Mouse (Mus musculus) heart, embryonic 14.5 days (tissue): ENCODE data around the gene Ksr2. TPM values are rescaled to one million over a fixed set of nuclear protein-coding genes. Genes with fewer than 3 reads are reported as not detected.

Experiments
- ATAC-seq: fragments of 200-750 bp; cut with Nextera tagmentation; 2 replicates; pipeline ENCODE4 v1.8.0; 2017; ENCODE audit warnings: low read depth, moderate TSS enrichment; ENCODE audit not compliant: insufficient number of reproducible peaks, insufficient read depth, low FRiP score
- H3K27ac ChIP-seq, 2 experiments: fragments of 200-500 bp in 1 of 2; fragments of 300-500 bp in 1 of 2; sonication (generic) in 1 of 2; replicated peaks in 1 of 2; 2 replicates each; pipeline ENCODE4 v1.5.1; 2012 to 2014; ENCODE audit warnings: low read depth in 2 of 2, low read length in 2 of 2, control low read depth in 1 of 2, mild to moderate bottlenecking in 1 of 2, mixed read lengths in 1 of 2; ENCODE audit not compliant: control insufficient read depth in 1 of 2, insufficient read depth in 1 of 2
- H3K27me3 ChIP-seq: fragments of 300-500 bp; sonication (generic); 2 replicates; pipeline ENCODE4 v1.6.1; 2014; ENCODE audit warnings: mild to moderate bottlenecking, low read length, control low read depth; ENCODE audit not compliant: control insufficient read depth, insufficient read depth
- H3K36me3 ChIP-seq: fragments of 300-500 bp; sonication (generic); 2 replicates; pipeline ENCODE4 v1.6.1; 2014; ENCODE audit warnings: mild to moderate bottlenecking, control low read depth, low read length, mixed read lengths; ENCODE audit not compliant: control insufficient read depth, insufficient read depth
- H3K4me1 ChIP-seq, 2 experiments: fragments of 200-500 bp in 1 of 2; fragments of 300-500 bp in 1 of 2; sonication (generic) in 1 of 2; 2 replicates each; pipeline ENCODE4 v1.6.1; 2012 to 2014; ENCODE audit warnings: low read length in 2 of 2, control low read depth in 1 of 2, mixed read lengths in 1 of 2; ENCODE audit not compliant: control insufficient read depth in 2 of 2, insufficient read depth in 2 of 2
- H3K4me2 ChIP-seq: fragments of 300-500 bp; sonication (generic); 2 replicates; pipeline ENCODE4 v1.6.1; 2014; ENCODE audit warnings: mild to moderate bottlenecking, low read length
- H3K4me3 ChIP-seq, 2 experiments: fragments of 200-500 bp in 1 of 2; fragments of 300-500 bp in 1 of 2; sonication (generic) in 1 of 2; 2 replicates each; pipeline ENCODE4 v1.5.1; 2012 to 2014; ENCODE audit warnings: low read length in 2 of 2, mild to moderate bottlenecking in 2 of 2, control low read depth in 1 of 2, low read depth in 1 of 2, moderate library complexity in 1 of 2; ENCODE audit not compliant: control insufficient read depth in 1 of 2, insufficient read depth in 1 of 2
- H3K9ac ChIP-seq: fragments of 300-500 bp; sonication (generic); 2 replicates; pipeline ENCODE4 v1.6.1; 2014; ENCODE audit warnings: mild to moderate bottlenecking, low read length
- H3K9me3 ChIP-seq: fragments of 300-500 bp; sonication (generic); 2 replicates; pipeline ENCODE4 v1.6.1; 2016; ENCODE audit warnings: low read length, control low read depth; ENCODE audit not compliant: control insufficient read depth
- WGBS: fragments of 180-500 bp; shearing (Covaris S2); extraction: QIAGEN DNeasy Blood & Tissue Kit; methylation state at CpG from one replicate; pipeline ENCODE4 v1.1.7; 2014; 5-methylcytosine and 5-hydroxymethylcytosine counted together
- polyA plus RNA-seq: library from polyadenylated mRNA; unstranded; fragments of >200 nt; fragmentation: Nextera tagmentation; extraction: Ambion mirVana; gene quantifications from 2 replicates; pipeline ENCODE4 v1.2.1, GENCODE M21; 2014

Ksr2 gene
- polyA plus RNA-seq, 1 experiment from 2014 or later, result 0.12 TPM

GRCm38 (mm10) chr5:117458899-117459298, 45.1 kb downstream of the Ksr2 start:
- no peaks in the 10 kb centered on the region for H3K36me3 ChIP-seq
- no peaks in the 10 kb centered on the region for H3K27me3 ChIP-seq
- no peak overlapping the region for H3K27ac ChIP-seq
- H3K4me2 ChIP-seq, result no peak overlapping the region
- 0 out of 4 replicates have a peak, but pooled peaks cover 0 to 2% of the 10 kb centered on the region in 2 experiments for H3K4me1 ChIP-seq
- H3K4me3 ChIP-seq, result no peak overlapping the region
- H3K9ac ChIP-seq, result no peak overlapping the region
- WGBS, result 63% methylated on average over 9 of the region's 9 CpGs
- H3K9me3 ChIP-seq, result peaks cover 4% of the 10 kb centered on the region; the same call in 1 of the 2 replicates
- ATAC-seq, result no peak

- Histone ChIP-seq H3K4me1 (0 out of 4 replicates have a peak, but pooled peaks cover 0 to 2% of the 10 kb centered on the region in 2 experiments), H3K27ac (no peak overlapping the region), H3K36me3 (no peaks in the 10 kb centered on the region), H3K4me2 (no peak overlapping the region), H3K9me3 (peaks cover 4% of the 10 kb centered on the region; the same call in 1 of the 2 replicates), H3K27me3 (no peaks in the 10 kb centered on the region), H3K4me3 (no peak overlapping the region), H3K9ac (no peak overlapping the region)
- WGBS, result 94% methylated on average over 14 of the region's 14 CpGs
- ATAC-seq, result no peak
These were observed 46.5 kb downstream of the Ksr2 start for GRCm38 (mm10) chr5:117460261-117460660.

- no peaks in the 10 kb centered on the region for H3K4me1 ChIP-seq
- H3K36me3 ChIP-seq, result no peaks in the 10 kb centered on the region
- ATAC-seq, result peak; percentile 37; the same call in 1 of the 2 replicates
- no peak overlapping the region for H3K4me3 ChIP-seq
- no peak overlapping the region for H3K9ac ChIP-seq
- H3K27me3 ChIP-seq, result no peaks in the 10 kb centered on the region
- WGBS, result 51% methylated on average over 12 of the region's 12 CpGs
- no peaks in the 10 kb centered on the region for H3K9me3 ChIP-seq
- H3K4me2 ChIP-seq, result no peak overlapping the region
- H3K27ac ChIP-seq, result no peak overlapping the region
These were observed 53.3 kb downstream of the Ksr2 start for GRCm38 (mm10) chr5:117467052-117467451.

- 80% methylated on average over 4 of the region's 4 CpGs for whole genome bisulfite sequencing
- ATAC-seq, result no peak
These were observed 55.2 kb downstream of the Ksr2 start for GRCm38 (mm10) chr5:117468961-117469360.

GRCm38 (mm10) chr5:117469572-117469971, 55.8 kb downstream of the Ksr2 start:
- H3K9me3 ChIP-seq, result no peaks in the 10 kb centered on the region
- H3K27me3 ChIP-seq, result no peaks in the 10 kb centered on the region
- H3K9ac ChIP-seq, result no peak overlapping the region
- H3K4me1 ChIP-seq, result no peaks in the 10 kb centered on the region
- H3K27ac ChIP-seq, result no peak overlapping the region
- no peaks in the 10 kb centered on the region for H3K36me3 ChIP-seq
- H3K4me2 ChIP-seq, result no peak overlapping the region
- no peak overlapping the region for H3K4me3 ChIP-seq
- 60% methylated on average over 8 of the region's 8 CpGs for WGBS
- no peak for ATAC-seq

More at GRCm38 (mm10) chr5:117468961-117469360, 55.2 kb downstream of the Ksr2 start:
- Histone ChIP-seq H3K4me1 (no peaks in the 10 kb centered on the region), H3K9me3 (no peaks in the 10 kb centered on the region), H3K36me3 (no peaks in the 10 kb centered on the region), H3K9ac (no peak overlapping the region), H3K27ac (no peak overlapping the region), H3K27me3 (no peaks in the 10 kb centered on the region), H3K4me3 (no peak overlapping the region), H3K4me2 (no peak overlapping the region)

GRCm38 (mm10) chr5:117481162-117481561, 67.4 kb downstream of the Ksr2 start:
- Histone ChIP-seq H3K27ac (no peak overlapping the region), H3K4me1 (no peaks in the 10 kb centered on the region), H3K4me3 (no peak overlapping the region), H3K9ac (no peak overlapping the region), H3K9me3 (no peaks in the 10 kb centered on the region), H3K4me2 (no peak overlapping the region), H3K36me3 (no peaks in the 10 kb centered on the region), H3K27me3 (no peaks in the 10 kb centered on the region)
- no peak for ATAC-seq
- 71% methylated on average over 3 of the region's 3 CpGs for WGBS

- H3K4me2 ChIP-seq, result no peak overlapping the region
- 83% methylated on average over 12 of the region's 12 CpGs for WGBS
- ATAC-seq, result no peak
These were observed 67.8 kb downstream of the Ksr2 start for GRCm38 (mm10) chr5:117481586-117481985.

GRCm38 (mm10) chr5:117482013-117482412, 68.2 kb downstream of the Ksr2 start:
- Histone ChIP-seq H3K4me2 (no peak overlapping the region), H3K9ac (no peak overlapping the region), H3K27ac (no peak overlapping the region), H3K4me1 (no peaks in the 10 kb centered on the region), H3K36me3 (no peaks in the 10 kb centered on the region), H3K4me3 (no peak overlapping the region), H3K9me3 (no peaks in the 10 kb centered on the region), H3K27me3 (no peaks in the 10 kb centered on the region)
- 64% methylated on average over 11 of the region's 11 CpGs for WGBS
- ATAC-seq, result no peak

More at GRCm38 (mm10) chr5:117481586-117481985, 67.8 kb downstream of the Ksr2 start:
- no peaks in the 10 kb centered on the region for H3K36me3 ChIP-seq
- H3K9me3 ChIP-seq, result no peaks in the 10 kb centered on the region
- no peaks in the 10 kb centered on the region for H3K4me1 ChIP-seq
- no peaks in the 10 kb centered on the region for H3K27me3 ChIP-seq
- H3K4me3 ChIP-seq, result no peak overlapping the region
- H3K27ac ChIP-seq, result no peak overlapping the region
- no peak overlapping the region for H3K9ac ChIP-seq
